Mouse (Mus musculus) kidney, postnatal 4 days (tissue): ENCODE measurements around the gene Rnf149.
"Not testable (repeated sequence)": the region's sequence is repeated elsewhere in the genome, so short reads cannot be mapped to it uniquely, and the experiment has no call there.

Experiments
- DNase-seq, 2 experiments: peaks; one replicate each; pipeline ENCODE4 v3.0.0; 2021; ENCODE audit warnings: mixed read lengths in 2 of 2

Rnf149 gene

DNA sequence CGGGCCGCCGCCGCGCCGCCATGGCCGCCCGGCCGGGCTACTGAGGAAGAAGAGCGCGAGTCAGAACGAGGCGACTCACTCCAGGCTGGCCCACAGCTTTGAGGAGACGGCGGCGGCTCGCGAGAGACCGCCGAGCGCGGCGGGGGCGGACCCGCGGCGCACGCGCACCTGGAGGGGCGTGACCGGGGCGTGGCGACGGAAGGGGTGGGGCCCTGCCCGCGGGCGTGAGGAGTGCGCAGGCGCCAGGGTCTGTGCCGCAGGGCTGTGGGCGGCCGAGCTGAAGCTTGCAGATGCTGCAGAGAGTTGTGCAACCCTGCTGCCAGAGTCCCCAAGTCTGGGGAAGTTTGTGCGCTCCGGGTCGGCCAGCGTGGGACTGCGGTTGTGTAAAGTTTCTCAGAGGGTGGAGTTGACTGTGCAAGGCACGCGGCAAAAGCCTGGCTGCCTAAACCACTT, at the start of gene Rnf149:
Rnf149 (minus strand) TSS at position 153 of the 453 bp plus-strand sequence.
- peak; percentile 98 for DNase-seq

DNA sequence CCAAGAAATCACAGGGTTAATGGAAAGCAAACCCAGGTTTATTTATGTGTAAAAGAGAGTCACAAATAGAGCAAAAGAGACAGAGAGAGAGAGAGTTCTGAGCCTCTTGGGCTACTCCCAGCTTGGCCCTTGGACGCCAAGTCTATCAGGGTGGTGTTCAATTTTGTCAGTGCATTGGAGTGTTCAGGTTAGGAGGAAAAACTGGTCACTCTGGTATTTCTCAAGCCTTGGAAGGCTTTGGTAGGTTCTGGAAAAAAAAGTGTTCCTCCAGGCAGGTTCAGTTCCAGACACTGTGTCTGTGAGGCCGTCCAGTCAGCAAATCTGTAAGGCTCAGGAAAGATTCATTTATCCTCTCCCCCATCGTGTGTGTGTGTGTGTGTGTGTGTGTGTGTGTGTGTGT, 48.3 kb upstream of the Rnf149 start:
- DNase-seq = no peak

DNA sequence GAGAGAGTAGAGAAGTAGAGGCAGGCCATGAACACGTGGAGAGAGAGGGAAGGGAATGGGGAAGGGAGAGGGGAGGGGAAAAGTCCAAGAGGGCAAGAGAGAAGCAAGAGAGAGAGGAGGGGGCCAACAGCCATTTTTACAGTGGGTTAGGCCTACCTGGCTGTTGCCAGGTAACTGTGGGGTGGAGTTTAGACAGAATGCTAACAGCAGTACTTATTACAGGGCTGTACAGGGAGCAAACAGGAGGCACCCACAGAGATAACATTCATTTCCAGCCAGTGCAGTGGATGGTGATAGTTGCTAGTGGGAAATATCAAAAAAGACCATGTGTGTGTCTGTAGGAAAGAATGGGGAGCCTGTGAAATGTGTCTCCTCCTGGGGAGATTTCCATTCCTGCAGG, 46.5 kb upstream of the Rnf149 start:
- DNase-seq = no peak

DNA sequence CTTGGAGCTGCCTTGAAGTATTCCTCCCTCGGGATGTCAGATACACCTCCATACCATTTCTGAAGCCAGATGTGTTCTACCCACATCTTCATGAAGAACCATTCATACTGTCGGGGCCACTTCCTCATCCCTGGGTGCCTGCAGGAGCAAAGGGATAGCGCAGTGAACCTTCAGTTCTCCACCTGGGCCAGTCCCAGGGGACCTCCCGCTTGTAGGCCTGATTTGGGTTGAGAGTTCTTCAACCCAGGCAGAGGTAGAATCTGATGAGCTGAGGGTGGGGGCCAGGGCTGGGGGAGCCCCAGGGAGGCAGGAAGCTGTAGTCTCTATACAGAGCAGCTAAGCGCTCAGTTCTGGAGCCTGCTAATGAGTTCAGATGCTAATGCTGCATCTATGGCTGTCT, 45.9 kb upstream of the Rnf149 start:
- no peak for DNase-seq

DNA sequence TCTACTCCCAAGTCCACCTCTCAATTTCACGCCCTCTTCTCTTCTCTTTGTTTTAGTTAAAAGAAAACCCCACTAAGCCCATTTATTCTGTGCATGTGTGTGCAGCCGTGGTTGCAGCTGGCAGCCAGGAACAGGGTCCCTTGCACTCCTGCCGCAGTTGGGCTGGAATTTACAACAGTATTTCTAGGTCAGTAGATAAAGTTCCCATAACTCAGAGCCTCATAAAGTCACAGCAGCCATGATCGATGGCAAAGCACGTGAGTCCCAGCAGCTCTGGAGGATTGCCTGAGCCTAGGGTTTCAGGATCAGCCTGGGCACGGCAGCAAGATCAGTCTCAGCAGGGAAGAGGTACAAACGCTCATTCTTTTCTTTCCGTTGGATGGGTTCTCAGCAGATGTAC, 41.3 kb upstream of the Rnf149 start:
- DNase-seq = no peak

DNA sequence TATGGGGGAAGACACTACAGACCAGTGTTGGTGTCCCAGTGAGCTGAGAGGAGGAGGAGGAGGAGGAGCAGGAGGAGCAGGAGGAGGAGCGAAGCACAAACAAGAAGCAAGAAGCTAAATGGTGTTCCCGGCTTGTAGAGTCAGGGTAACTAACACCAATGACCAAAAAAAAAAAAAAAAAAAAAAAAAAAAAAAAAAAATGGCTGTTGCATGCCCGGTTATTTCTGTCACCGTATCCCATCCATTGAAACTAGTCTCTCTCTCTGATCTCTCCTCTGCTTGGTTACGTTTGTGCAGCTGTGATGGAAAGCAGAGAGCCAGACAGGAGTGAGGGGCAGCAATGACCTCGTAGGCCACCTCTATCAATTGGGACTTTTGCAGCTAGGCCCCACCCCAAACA, 38.3 kb upstream of the Rnf149 start:
- no peak for DNase-seq

- peak; percentile 75 for DNase-seq
These were observed 37.5 kb upstream of the Rnf149 start for GRCm38 (mm10) chr1:39614462-39615279.

GRCm38 (mm10) chr1:39613061-39613460, 35.9 kb upstream of the Rnf149 start:
- no peak for DNase-seq

GRCm38 (mm10) chr1:39612491-39612890, 35.3 kb upstream of the Rnf149 start:
- DNase-seq = no peak

DNA sequence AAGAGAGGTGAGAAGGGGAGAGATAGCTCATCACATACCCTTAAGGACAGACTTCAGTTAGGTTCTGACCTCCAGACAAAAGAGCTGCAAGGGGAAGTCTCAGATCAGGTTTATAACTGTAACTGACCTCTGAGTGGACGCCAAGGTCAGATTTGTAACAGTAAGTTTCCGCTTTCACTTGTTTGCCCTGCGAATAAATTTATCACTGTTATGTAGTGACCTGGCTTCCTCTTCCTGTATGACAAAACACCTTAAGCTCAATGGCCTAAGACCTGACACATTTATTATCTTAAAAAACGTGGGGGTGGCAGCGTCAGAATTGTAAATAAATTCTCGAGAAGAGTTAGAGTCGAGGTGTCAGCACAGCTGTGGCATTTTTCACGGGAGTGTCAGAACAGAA, 31.3 kb upstream of the Rnf149 start:
- DNase-seq = no peak

GRCm38 (mm10) chr1:39602477-39602876, 25.3 kb upstream of the Rnf149 start:
- no peak for DNase-seq

DNA sequence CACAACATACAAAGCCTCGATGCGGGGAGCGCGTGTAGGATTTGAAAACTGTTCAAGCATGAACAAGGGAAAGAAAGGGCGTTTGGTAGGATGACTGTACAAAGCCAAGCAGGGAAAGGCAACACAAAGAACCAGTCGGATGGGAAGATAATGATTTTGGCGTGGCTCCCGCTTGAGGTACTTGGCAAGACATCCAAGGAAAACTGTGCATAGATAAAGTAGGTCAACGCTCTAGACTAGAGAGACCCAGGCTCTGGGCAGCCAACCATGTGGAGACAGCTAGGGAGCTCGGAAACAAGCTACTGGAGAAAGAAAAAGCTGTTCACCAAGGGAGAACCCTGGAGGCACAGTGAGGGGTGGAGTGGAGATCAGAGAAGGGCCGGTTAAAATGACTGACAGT, 21.5 kb upstream of the Rnf149 start:
- DNase-seq = no peak

DNA sequence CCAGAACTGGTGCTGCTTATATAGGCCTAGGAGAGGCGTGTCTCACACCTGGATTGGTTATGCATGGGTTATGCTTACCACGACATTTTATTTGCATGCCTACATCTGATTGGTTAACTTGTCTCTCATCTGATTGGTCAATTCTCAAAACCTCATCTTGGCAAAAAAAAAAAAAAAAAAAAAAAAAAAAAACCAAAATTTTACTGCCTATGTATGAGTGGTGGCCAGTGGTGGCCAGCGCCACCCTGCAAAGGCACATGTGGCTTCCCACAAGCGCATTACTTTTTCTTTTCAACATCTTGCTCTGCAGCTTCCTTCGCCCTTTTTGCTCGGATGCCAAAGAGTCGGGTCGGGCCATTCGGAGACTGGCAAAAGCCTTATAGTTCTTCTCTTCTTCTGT, 19.9 kb upstream of the Rnf149 start:
- DNase-seq = not testable (repeated sequence)

GRCm38 (mm10) chr1:39593836-39594235, 16.6 kb upstream of the Rnf149 start:
- no peak for DNase-seq

- DNase-seq = no peak
These were observed 14.9 kb upstream of the Rnf149 start for GRCm38 (mm10) chr1:39592090-39592489.

- DNase-seq = not testable (repeated sequence)
These were observed 14.4 kb upstream of the Rnf149 start for GRCm38 (mm10) chr1:39591557-39591956.

- DNase-seq = no peak
These were observed 13.0 kb upstream of the Rnf149 start for GRCm38 (mm10) chr1:39590193-39590592.

- DNase-seq = no peak
These were observed 8.2 kb upstream of the Rnf149 start for GRCm38 (mm10) chr1:39585416-39585815.

GRCm38 (mm10) chr1:39583173-39583572, 6.0 kb upstream of the Rnf149 start:
- no peak for DNase-seq

DNA sequence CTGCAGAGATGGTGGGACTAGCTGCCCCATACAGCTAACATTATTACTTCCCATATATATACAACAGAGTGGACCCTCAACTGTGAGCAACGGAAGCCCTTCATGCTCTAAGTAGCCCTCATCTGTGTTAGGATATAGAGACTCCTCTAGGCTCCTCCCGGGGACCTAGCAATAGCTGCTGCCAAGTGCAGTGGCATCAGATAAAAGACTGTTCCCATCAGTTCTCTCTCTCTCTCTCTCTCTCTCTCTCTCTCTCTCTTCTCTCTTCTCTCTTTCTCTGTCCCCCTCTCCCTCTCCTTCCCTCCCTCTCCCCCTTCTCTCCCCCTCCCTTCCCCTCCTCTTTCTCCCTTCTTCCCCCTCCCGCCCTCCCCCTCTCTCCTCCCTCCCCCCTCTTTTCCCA, 4.0 kb upstream of the Rnf149 start:
- no peak for DNase-seq

DNA sequence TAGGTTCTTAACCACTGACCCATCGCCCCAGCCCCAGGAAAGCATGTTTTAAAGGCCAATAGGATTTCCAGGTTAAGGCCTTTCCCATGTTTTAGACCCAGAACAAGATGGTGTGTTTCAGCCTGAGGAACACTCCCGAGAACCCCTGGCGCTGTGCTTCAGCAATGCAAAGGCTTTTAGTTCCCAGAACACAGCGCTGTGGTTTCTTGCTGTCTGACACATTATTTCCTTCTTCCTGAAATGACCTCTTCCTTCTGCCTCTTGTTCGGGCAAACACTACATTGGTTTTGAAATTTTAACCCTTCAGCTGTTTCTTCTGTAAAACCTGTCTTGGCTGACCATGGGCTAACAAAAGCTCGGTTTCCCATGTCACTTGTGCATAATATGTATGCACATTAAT, 1.9 kb upstream of the Rnf149 start:
- DNase-seq = no peak

DNA sequence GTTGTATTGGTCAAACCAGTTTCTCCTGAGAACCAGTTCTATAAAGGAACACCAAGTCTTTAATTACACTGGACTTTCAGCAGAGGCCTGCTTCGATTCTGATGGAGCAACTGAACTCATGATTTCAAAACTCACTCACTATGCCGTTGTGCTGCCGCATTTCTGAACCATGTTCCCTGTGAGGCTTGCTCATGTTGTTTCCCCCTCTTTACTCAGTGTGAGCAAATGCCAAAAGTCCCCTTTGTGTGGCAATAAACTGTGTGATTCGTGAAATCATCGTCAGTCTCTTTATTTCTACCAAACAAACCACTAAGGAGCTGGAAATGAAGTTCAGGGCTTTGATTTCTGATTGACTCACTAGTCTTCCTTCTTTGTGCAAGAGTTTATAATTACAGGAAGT, 1.2 kb upstream of the Rnf149 start:
- DNase-seq = no peak

- peak; percentile 70 to 82 for DNase-seq
These were observed 568 bp downstream of the Rnf149 start for GRCm38 (mm10) chr1:39576431-39577243.

- DNase-seq = no peak
These were observed 1.3 kb downstream of the Rnf149 start for GRCm38 (mm10) chr1:39575778-39576375.
